Mouse (Mus musculus): ENCODE measurements around the gene Cntnap2.

DNA sequence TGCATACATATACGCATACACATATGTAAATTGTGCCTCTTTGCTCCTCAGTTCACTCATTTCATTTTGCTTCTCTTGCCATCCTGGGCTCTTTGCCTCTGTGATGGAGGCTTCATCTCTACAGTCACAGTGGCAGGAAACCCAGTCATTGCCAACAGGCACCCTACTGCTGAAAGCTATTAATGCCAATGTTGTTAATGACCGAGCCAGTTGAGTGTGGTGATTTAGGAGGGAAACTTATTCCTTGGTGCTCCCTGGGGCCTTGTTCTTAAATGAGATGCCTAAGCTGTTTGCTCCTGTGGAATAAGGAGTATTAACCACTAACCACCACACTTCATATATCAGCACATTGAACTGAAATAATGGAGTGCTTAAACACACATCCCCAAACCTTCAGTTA, 1640.2 kb downstream of the Cntnap2 start:
- TF ChIP-seq CTCF (IDR thresholded peaks at IDR 0.05; ENCODE audit: low read depth, low read length) (no peak), TAL1 (conservative IDR thresholded peaks at IDR 0.05; ENCODE audit: low read depth, low read length) (no peak), GATA1 (IDR thresholded peaks at IDR 0.05; ENCODE audit: borderline replicate concordance, low read length) (no peak), GATA2 (IDR thresholded peaks at IDR 0.05; ENCODE audit: borderline replicate concordance, low read depth, low read length) (no peak), POLR2AphosphoS5 (IDR thresholded peaks at IDR 0.05; ENCODE audit: insufficient replicate concordance, low read depth, low read length) (no peak)

Data from G1E (cell line).